Mouse (Mus musculus) erythroblast, embryonic 14.5 days (primary cell): ENCODE results near the gene Ssr3.

Experiments
- GATA1 ChIP-seq: IDR thresholded peaks from 2 replicates; pipeline ENCODE4 v1.6.1; 2012; ENCODE audit warnings: low read length, inconsistent platforms, mixed read lengths
- TAL1 ChIP-seq: IDR thresholded peaks from 3 replicates; pipeline ENCODE4 v1.6.1; 2012; ENCODE audit warnings: low read length, inconsistent platforms, mixed read lengths

- TF ChIP-seq GATA1 (no peak), TAL1 (no peak)
Measured at GRCm38 (mm10) chr3:65340173-65340951, 52.1 kb downstream of the Ssr3 start.
